Comparison of ENCODE assay signal across 24 mouse cellular contexts in the genomic region with DNA sequence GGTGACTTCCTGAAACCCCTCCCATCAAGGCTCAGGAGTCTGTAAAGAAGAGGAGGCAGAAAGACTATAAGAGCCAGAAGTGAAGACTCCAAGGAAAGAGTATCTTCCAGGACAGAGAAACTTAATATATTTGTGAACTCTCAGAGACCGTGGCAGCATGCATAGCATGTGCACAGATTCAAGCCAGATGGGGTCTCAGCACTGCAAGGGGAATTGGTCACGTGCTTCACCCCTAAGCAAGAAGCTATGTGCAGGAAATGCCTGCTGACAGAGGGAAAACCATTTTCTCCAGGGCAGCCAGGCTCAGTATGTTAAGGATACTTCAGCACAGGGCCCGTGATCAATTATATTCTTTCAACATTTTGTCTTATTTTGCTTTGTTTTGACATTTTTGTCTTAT.
DNase-seq lines count a peak whose midpoint lies in the region; ATAC-seq and TF ChIP-seq lines count a peak whose summit lies in the region.
"Had no signal": no experiment of that assay in that cellular context is flagged by ENCODE, and none has a peak within 500 bp of the region (broad histone marks: within the 10 kb centered on the region; RNA-seq: fewer than 3 reads in every experiment).

No protein-coding gene starts in this region.

- no peaks in the 10 kb centered on the region for H3K9me3 ChIP-seq in hindbrain, embryonic 11.5 days (ENCODE audit: control insufficient read depth, low read length)
- H3K9me3 ChIP-seq in hindbrain, postnatal 0 days (ENCODE audit: low read length) = no peaks in the 10 kb centered on the region
- H3K9me3 ChIP-seq in limb, embryonic 10.5 days (replicated peaks) = no peaks in the 10 kb centered on the region
- H3K9me3 ChIP-seq in neural tube, embryonic 14.5 days (ENCODE audit: control insufficient read depth, low read length) = no peaks in the 10 kb centered on the region
- H3K9me3 ChIP-seq: forebrain, embryonic 10.5 days; heart, embryonic 10.5 days; kidney, embryonic 15.5 days; liver, embryonic 15.5 days; lung, embryonic 15.5 days had no signal

- peak; percentile 20 for DNase-seq in hindbrain, embryonic 11.5 days (ENCODE audit: low spot score)
- DNase-seq in hindbrain, postnatal 0 days (ENCODE audit: low spot score) = no peak
- DNase-seq in embryo, embryonic 11.5 days (ENCODE audit: low read depth, low spot score) = peak; percentile 14
- DNase-seq in limb, embryonic 10.5 days (ENCODE audit: low spot score) = peak; percentile 52
- DNase-seq: adrenal gland, postnatal 25 days; cerebellum, adult 9-10 months; heart, postnatal 4 days; kidney, postnatal 36 days; layer of hippocampus, postnatal 36 days; liver; retina, postnatal 1 day; right cerebral cortex, postnatal 25 days; thymus, postnatal 25 days had no signal

- TF ChIP-seq CTCF in hindbrain, postnatal 0 days (IDR thresholded peaks at IDR 0.05; ENCODE audit: low read depth) = no peak

- no peaks in the 10 kb centered on the region for H3K27me3 ChIP-seq in hindbrain, embryonic 11.5 days (ENCODE audit: control insufficient read depth, insufficient read depth, low read length)
- no peaks in the 10 kb centered on the region for H3K27me3 ChIP-seq in hindbrain, postnatal 0 days (ENCODE audit: insufficient read depth, low read length)
- H3K27me3 ChIP-seq in limb, embryonic 10.5 days (ENCODE audit: low read depth, poor library complexity, severe bottlenecking) = no peaks in the 10 kb centered on the region
- no peaks in the 10 kb centered on the region for H3K27me3 ChIP-seq in neural tube, embryonic 14.5 days (ENCODE audit: control insufficient read depth, insufficient read depth, low read length)
- H3K27me3 ChIP-seq: kidney, embryonic 15.5 days; liver, embryonic 15.5 days; lung, embryonic 15.5 days had no signal

- no peak for ATAC-seq in hindbrain, embryonic 11.5 days (ENCODE audit: low FRiP score)
- no peak for ATAC-seq in hindbrain, postnatal 0 days
- ATAC-seq in neural tube, embryonic 14.5 days (ENCODE audit: low read depth) = peak; percentile 4; the same call in 1 of the 2 replicates
- ATAC-seq in CD4-positive, CD25-positive, alpha-beta regulatory T cell, adult 4 months = no peak
- ATAC-seq in frontal cortex, adult (ENCODE audit: low TSS enrichment) = no peak
- ATAC-seq: intestine, postnatal 0 days had no signal

- H3K4me3 ChIP-seq in hindbrain, embryonic 11.5 days (ENCODE audit: low read depth, low read length) = no peak overlapping the region
- no peak overlapping the region for H3K4me3 ChIP-seq in hindbrain, postnatal 0 days (ENCODE audit: low read length)
- no peak overlapping the region for H3K4me3 ChIP-seq in limb, embryonic 10.5 days
- no peak overlapping the region for H3K4me3 ChIP-seq in neural tube, embryonic 14.5 days (ENCODE audit: low read depth, low read length)
- H3K4me3 ChIP-seq: forebrain, embryonic 10.5 days; heart, embryonic 10.5 days; kidney, embryonic 15.5 days; liver, embryonic 15.5 days; lung, embryonic 15.5 days had no signal

- H3K27ac ChIP-seq in hindbrain, embryonic 11.5 days (ENCODE audit: low read depth, low read length) = no peak overlapping the region
- H3K27ac ChIP-seq in hindbrain, postnatal 0 days = no peak overlapping the region
- H3K27ac ChIP-seq in limb, embryonic 10.5 days = no peak overlapping the region; the same call in 1 of the 2 replicates
- no peak overlapping the region for H3K27ac ChIP-seq in neural tube, embryonic 14.5 days (ENCODE audit: low read depth, low read length)
- H3K27ac ChIP-seq: forebrain, embryonic 10.5 days; heart, embryonic 10.5 days; kidney, embryonic 15.5 days; liver, embryonic 15.5 days; lung, embryonic 15.5 days; macrophage had no signal

- no peaks in the 10 kb centered on the region for H3K4me1 ChIP-seq in hindbrain, embryonic 11.5 days (replicated peaks; ENCODE audit: control insufficient read depth, insufficient read depth, low read length)
- H3K4me1 ChIP-seq in hindbrain, postnatal 0 days (ENCODE audit: insufficient read depth, low read length) = no peaks in the 10 kb centered on the region
- peaks cover 14% of the 10 kb centered on the region for H3K4me1 ChIP-seq in limb, embryonic 10.5 days
- H3K4me1 ChIP-seq in neural tube, embryonic 14.5 days (ENCODE audit: control insufficient read depth, insufficient read depth, low read length) = no peaks in the 10 kb centered on the region
- H3K4me1 ChIP-seq: heart, embryonic 10.5 days; kidney, embryonic 15.5 days; liver, embryonic 15.5 days; lung, embryonic 15.5 days had no signal

- H3K4me2 ChIP-seq in hindbrain, embryonic 11.5 days (replicated peaks; ENCODE audit: low read depth, low read length) = no peak overlapping the region
- no peak overlapping the region for H3K4me2 ChIP-seq in hindbrain, postnatal 0 days (ENCODE audit: low read depth, low read length)
- no peak overlapping the region for H3K4me2 ChIP-seq in neural tube, embryonic 14.5 days (ENCODE audit: low read depth, low read length)
- H3K4me2 ChIP-seq: kidney, embryonic 15.5 days; liver, embryonic 15.5 days; lung, embryonic 15.5 days; midbrain, embryonic 11.5 days had no signal

- 63% methylated on average over 3 of the region's 3 CpGs for WGBS in hindbrain, embryonic 11.5 days
- WGBS in hindbrain, postnatal 0 days = 63% methylated on average over 3 of the region's 3 CpGs
- WGBS in limb, embryonic 10.5 days = 47% methylated on average over 3 of the region's 3 CpGs
- WGBS in neural tube, embryonic 14.5 days = 61% methylated on average over 3 of the region's 3 CpGs

- H3K9ac ChIP-seq in hindbrain, embryonic 11.5 days (ENCODE audit: low read depth, low read length) = no peak overlapping the region
- no peak overlapping the region for H3K9ac ChIP-seq in hindbrain, postnatal 0 days (replicated peaks; ENCODE audit: low read length)
- no peak overlapping the region for H3K9ac ChIP-seq in neural tube, embryonic 14.5 days (replicated peaks; ENCODE audit: low read depth, low read length)
- H3K9ac ChIP-seq: kidney, embryonic 15.5 days; liver, embryonic 15.5 days; lung, embryonic 15.5 days had no signal

- no peaks in the 10 kb centered on the region for H3K36me3 ChIP-seq in hindbrain, embryonic 11.5 days (ENCODE audit: control insufficient read depth, insufficient read depth, low read length)
- no peaks in the 10 kb centered on the region for H3K36me3 ChIP-seq in hindbrain, postnatal 0 days (ENCODE audit: insufficient read depth, low read length)
- H3K36me3 ChIP-seq in limb, embryonic 10.5 days = no peaks in the 10 kb centered on the region
- H3K36me3 ChIP-seq in neural tube, embryonic 14.5 days (ENCODE audit: control insufficient read depth, insufficient read depth, low read length) = no peaks in the 10 kb centered on the region
- H3K36me3 ChIP-seq: forebrain, embryonic 10.5 days; heart, embryonic 10.5 days; kidney, embryonic 15.5 days; liver, embryonic 15.5 days; lung, embryonic 15.5 days had no signal
